Comparison of ENCODE assay signal across 12 mouse cellular contexts in the genomic region with DNA sequence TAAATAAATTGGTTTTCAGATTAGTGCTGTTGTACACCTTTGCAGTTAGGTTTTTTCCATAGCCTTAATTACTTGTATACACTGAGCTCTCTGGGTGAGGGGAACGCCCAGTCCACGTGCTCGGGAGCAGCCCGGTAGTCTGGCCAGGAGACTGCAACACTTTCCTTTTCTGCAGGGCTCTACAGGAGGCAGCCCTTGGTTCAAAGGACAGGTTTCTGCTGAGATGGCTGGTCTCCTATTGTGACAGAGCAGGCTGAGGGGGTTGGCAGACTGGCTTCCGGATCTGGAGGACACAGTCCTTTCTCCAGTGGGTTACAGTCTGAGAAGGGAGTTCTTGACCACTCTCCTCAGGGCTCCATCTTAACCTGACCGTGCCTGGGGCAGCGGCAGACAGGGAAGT.
DNase-seq lines count a peak whose midpoint lies in the region; ATAC-seq and TF ChIP-seq lines count a peak whose summit lies in the region.
"Had no signal": no experiment of that assay in that cellular context is flagged by ENCODE, and none has a peak within 500 bp of the region (broad histone marks: within the 10 kb centered on the region; RNA-seq: fewer than 3 reads in every experiment).

No protein-coding gene starts in this region.

- TF ChIP-seq CTCF in kidney, postnatal 0 days (IDR thresholded peaks at IDR 0.05; ENCODE audit: low read depth): no peak

- H3K27ac ChIP-seq in heart, embryonic 13.5 days (replicated peaks): no peak overlapping the region
- peak overlapping the region; percentile 38; the same call in 1 of the 2 replicates for H3K27ac ChIP-seq in ES-E14 (ENCODE audit: insufficient read depth, low read depth, low read length, poor library complexity, severe bottlenecking)
- H3K27ac ChIP-seq in kidney, postnatal 0 days: no peak overlapping the region
- H3K27ac ChIP-seq: limb, embryonic 15.5 days had no signal

- H3K9ac ChIP-seq in heart, embryonic 13.5 days: 0 out of 2 replicates have a peak overlapping the region, but pooled peaks have one; percentile 14
- H3K9ac ChIP-seq in ES-E14 (ENCODE audit: insufficient read depth, low read depth, low read length, poor library complexity, severe bottlenecking): no peak overlapping the region
- no peak overlapping the region for H3K9ac ChIP-seq in kidney, postnatal 0 days (ENCODE audit: low read depth, low read length)
- H3K9ac ChIP-seq: limb, embryonic 15.5 days had no signal

- H3K27me3 ChIP-seq in heart, embryonic 13.5 days (replicated peaks): peaks cover 8% of the 10 kb centered on the region; the same call in 1 of the 2 replicates
- no peaks in the 10 kb centered on the region for H3K27me3 ChIP-seq in kidney, postnatal 0 days (ENCODE audit: insufficient read depth, low read length)
- H3K27me3 ChIP-seq: limb, embryonic 15.5 days had no signal

- DNase-seq in heart, postnatal 36 days: no peak
- no peak for DNase-seq in ES-E14 (ENCODE audit: low read depth, low spot score)
- peak; percentile 43 for DNase-seq in kidney, postnatal 0 days (ENCODE audit: low spot score)
- peak; percentile 26 for DNase-seq in lung, postnatal 25 days (ENCODE audit: low spot score)
- DNase-seq in layer of hippocampus, postnatal 10 days (ENCODE audit: low spot score in 2 of 2): no peak
- DNase-seq in left cerebral cortex, postnatal 10 days (ENCODE audit: extremely low spot score in 1 of 2, low spot score in 2 of 2): no peak
- no peak for DNase-seq in retina, postnatal 1 day
- DNase-seq: gastrocnemius, postnatal 25 days; thymus, adult 18-20 months had no signal

- no peak overlapping the region for H3K4me3 ChIP-seq in heart, embryonic 13.5 days
- no peak overlapping the region for H3K4me3 ChIP-seq in ES-E14 (ENCODE audit: insufficient read depth in 1 of 2, low read depth in 1 of 2, low read length in 2 of 2, poor library complexity in 1 of 2, severe bottlenecking in 1 of 2)
- no peak overlapping the region for H3K4me3 ChIP-seq in kidney, postnatal 0 days (replicated peaks; ENCODE audit: low read depth, low read length)
- H3K4me3 ChIP-seq: limb, embryonic 15.5 days; myocyte had no signal

- no peaks in the 10 kb centered on the region for H3K36me3 ChIP-seq in heart, embryonic 13.5 days
- no peaks in the 10 kb centered on the region for H3K36me3 ChIP-seq in ES-E14 (ENCODE audit: control insufficient read depth, insufficient read depth, low read length, poor library complexity, severe bottlenecking)
- no peaks in the 10 kb centered on the region for H3K36me3 ChIP-seq in kidney, postnatal 0 days (ENCODE audit: insufficient read depth, low read length)
- H3K36me3 ChIP-seq: limb, embryonic 15.5 days had no signal

- peaks cover 8% of the 10 kb centered on the region for H3K4me1 ChIP-seq in heart, embryonic 13.5 days
- H3K4me1 ChIP-seq in ES-E14 (ENCODE audit: control insufficient read depth in 2 of 2, insufficient read depth in 2 of 2, low read length in 2 of 2, poor library complexity in 1 of 2): peaks cover 2 to 10% of the 10 kb centered on the region in 2 experiments; a peak in 1 of 4 replicates
- H3K4me1 ChIP-seq in kidney, postnatal 0 days (replicated peaks; ENCODE audit: insufficient read depth, low read length): peaks cover 13% of the 10 kb centered on the region; the same call in 1 of the 2 replicates

- H3K9me3 ChIP-seq in heart, embryonic 13.5 days: no peaks in the 10 kb centered on the region
- H3K9me3 ChIP-seq in ES-E14 (ENCODE audit: control insufficient read depth, insufficient read depth, low read depth, low read length): no peaks in the 10 kb centered on the region
- H3K9me3 ChIP-seq in kidney, postnatal 0 days (replicated peaks; ENCODE audit: low read length): no peaks in the 10 kb centered on the region
- H3K9me3 ChIP-seq: limb, embryonic 15.5 days had no signal

- H3K4me2 ChIP-seq in heart, embryonic 13.5 days: no peak overlapping the region
- H3K4me2 ChIP-seq in kidney, postnatal 0 days (ENCODE audit: low read length): no peak overlapping the region
- H3K4me2 ChIP-seq: limb, embryonic 15.5 days had no signal

- intact Hi-C loops in heart, postnatal 36 days (cut with DNase I): no loop called here
- intact Hi-C loops in left cerebral cortex, postnatal 10 days (cut with DNase I): no loop called here

- no peak for ATAC-seq in heart, embryonic 13.5 days (ENCODE audit: extremely low read depth, insufficient number of reproducible peaks, low FRiP score, low TSS enrichment)
- ATAC-seq in kidney, postnatal 0 days (replicated peaks; ENCODE audit: low FRiP score, low read depth): peak; percentile 88

- in situ Hi-C loops in ES-E14 (cut with MboI; ENCODE audit: low sequenced_read_pairs in 2 of 2, unreplicated experiment in 2 of 2): no loop called here

- WGBS in heart, embryonic 13.5 days: 21% methylated on average over 7 of the region's 7 CpGs
- WGBS in kidney, postnatal 0 days: 24% methylated on average over 7 of the region's 7 CpGs

TF ChIP-seq in ES-E14, 5 proteins besides CTCF, POLR2A, EP300 and RAD21:
- TF ChIP-seq MAFK (IDR thresholded peaks at IDR 0.05; ENCODE audit: insufficient read depth, low read depth, low read length) (no peak), CHD2 (IDR thresholded peaks at IDR 0.05; ENCODE audit: low read depth, low read length) (no peak), ZC3H11A (IDR thresholded peaks at IDR 0.05; ENCODE audit: borderline replicate concordance, low read depth, low read length) (no peak), ZNF384 (IDR thresholded peaks at IDR 0.05; ENCODE audit: low read depth, low read length) (no peak), HCFC1 (IDR thresholded peaks at IDR 0.05; ENCODE audit: borderline replicate concordance, insufficient read depth, low read length) (no peak)

Comparison
In these comparisons a context has a peak if more than half of its experiments do, and no peak if none do; other contexts are left out.
1. DNase-seq: peak in kidney, postnatal 0 days (single experiment) and lung, postnatal 25 days (single experiment); none in heart, postnatal 36 days (0 of 2), ES-E14 (single experiment), layer of hippocampus, postnatal 10 days (0 of 2), left cerebral cortex, postnatal 10 days (0 of 2) and retina, postnatal 1 day (single experiment).